Mouse (Mus musculus) B cell, adult 2 months (primary cell): ENCODE measurements around the gene Hist1h2bf.
"Not testable (repeated sequence)": the region's sequence is repeated elsewhere in the genome, so short reads cannot be mapped to it uniquely, and the experiment has no call there.

Experiments
- DNase-seq, 2 experiments: peaks; one replicate each; pipeline ENCODE4 v3.0.0; 2022

The Hist1h2bf gene

GRCm38 (mm10) chr13:23542999-23543607 lies 30.9 kb downstream of the Hist1h2bf start, which contains the start of gene Hist1h2bh:
Gene Hist1h2bh, minus strand, starts transcription at chr13:23543392.
- peak; percentile 74 for DNase-seq

- DNase-seq = not testable (repeated sequence)
Observed at GRCm38 (mm10) chr13:23542225-23542980, 31.6 kb downstream of the Hist1h2bf start.

GRCm38 (mm10) chr13:23541497-23541896 lies 32.5 kb downstream of the Hist1h2bf start:
- no peak for DNase-seq

- DNase-seq = not testable (repeated sequence)
Observed at GRCm38 (mm10) chr13:23539821-23540220, 34.2 kb downstream of the Hist1h2bf start.

GRCm38 (mm10) chr13:23538249-23538648 lies 35.7 kb downstream of the Hist1h2bf start:
- no peak for DNase-seq

- no peak for DNase-seq
Observed at GRCm38 (mm10) chr13:23537006-23537710, 36.8 kb downstream of the Hist1h2bf start.

- DNase-seq = no peak
Observed at GRCm38 (mm10) chr13:23536076-23536822, 37.7 kb downstream of the Hist1h2bf start.

- peak; percentile 81 to 85 for DNase-seq
Observed at GRCm38 (mm10) chr13:23535137-23536075, 38.6 kb downstream of the Hist1h2bf start, which contains the start of gene Hist1h3g. Gene Hist1h3g, plus strand, starts transcription at chr13:23535422.

- DNase-seq = no peak
Observed at GRCm38 (mm10) chr13:23534368-23535131, 39.4 kb downstream of the Hist1h2bf start.

- DNase-seq = peak; percentile 70
Observed at GRCm38 (mm10) chr13:23533560-23534367, 40.2 kb downstream of the Hist1h2bf start, which contains the start of gene Hist1h2af. Gene Hist1h2af, plus strand, starts transcription at chr13:23533906.

- no peak for DNase-seq
Observed at GRCm38 (mm10) chr13:23532262-23533075, 41.5 kb downstream of the Hist1h2bf start.

GRCm38 (mm10) chr13:23530901-23531875 lies 42.8 kb downstream of the Hist1h2bf start, which contains the start of gene Hist1h4h:
Gene Hist1h4h, plus strand, starts transcription at chr13:23531050.
- peak; percentile 98 for DNase-seq

- peak; percentile 84 to 86 for DNase-seq
Observed at GRCm38 (mm10) chr13:23530181-23530900, 43.7 kb downstream of the Hist1h2bf start.

GRCm38 (mm10) chr13:23529480-23530165 lies 44.4 kb downstream of the Hist1h2bf start:
- no peak for DNase-seq

- DNase-seq = no peak
Observed at GRCm38 (mm10) chr13:23529005-23529404, 45.0 kb downstream of the Hist1h2bf start.

GRCm38 (mm10) chr13:23526312-23526711 lies 47.7 kb downstream of the Hist1h2bf start:
- peak; percentile 90 to 92 for DNase-seq
